Mouse (Mus musculus): ENCODE data around the gene Olfr199. TPM values are rescaled to one million over a fixed set of nuclear protein-coding genes. Genes with fewer than 3 reads are reported as not detected.

Olfr199 gene
- not detected in 2 replicates for polyA plus RNA-seq (2015; fragmentation: Nextera tagmentation; extraction: Ambion mirVana)

GRCm38 (mm10) chr16:59219667-59220066 is at the start of gene Olfr199:
Gene Olfr199 (minus strand): TSS chr16:59219767.

GRCm38 (mm10) chr16:59203433-59203832 is 16.1 kb downstream of the Olfr199 start, which contains the start of gene Olfr198:
Gene Olfr198 (minus strand): TSS chr16:59203533.

GRCm38 (mm10) chr16:59170354-59170753 is 49.2 kb downstream of the Olfr199 start, which contains the start of gene Olfr196:
Gene Olfr196 (minus strand): TSS chr16:59170454.

Other genes with a start within 250 kb of the Olfr199 start
- not detected in 2 replicates for gene Olfr183, start 224.4 kb downstream of the Olfr199 start, polyA plus RNA-seq (2015; fragmentation: Nextera tagmentation; extraction: Ambion mirVana)
- gene Olfr186, start 189.5 kb downstream of the Olfr199 start, polyA plus RNA-seq (2015; fragmentation: Nextera tagmentation; extraction: Ambion mirVana) = not detected in 2 replicates
- gene Olfr187, start 180.0 kb downstream of the Olfr199 start, polyA plus RNA-seq (2015; fragmentation: Nextera tagmentation; extraction: Ambion mirVana) = not detected in 2 replicates
- gene Olfr190, start 141.8 kb downstream of the Olfr199 start, polyA plus RNA-seq (2015; fragmentation: Nextera tagmentation; extraction: Ambion mirVana) = not detected in 2 replicates
- not detected in 2 replicates for gene Olfr191, start 129.9 kb downstream of the Olfr199 start, polyA plus RNA-seq (2015; fragmentation: Nextera tagmentation; extraction: Ambion mirVana)
- not detected in 2 replicates for gene Olfr193, start 107.9 kb downstream of the Olfr199 start, polyA plus RNA-seq (2015; fragmentation: Nextera tagmentation; extraction: Ambion mirVana)
- not detected in 2 replicates for gene Olfr194, start 98.7 kb downstream of the Olfr199 start, polyA plus RNA-seq (2015; fragmentation: Nextera tagmentation; extraction: Ambion mirVana)
- not detected in 2 replicates for gene Olfr195, start 72.7 kb downstream of the Olfr199 start, polyA plus RNA-seq (2015; fragmentation: Nextera tagmentation; extraction: Ambion mirVana)
- not detected in 2 replicates for gene Olfr196, start 49.3 kb downstream of the Olfr199 start, polyA plus RNA-seq (2015; fragmentation: Nextera tagmentation; extraction: Ambion mirVana)
- not detected in 2 replicates for gene Olfr198, start 16.2 kb downstream of the Olfr199 start, polyA plus RNA-seq (2015; fragmentation: Nextera tagmentation; extraction: Ambion mirVana)
- not detected in 2 replicates for gene Olfr201, start 52.9 kb upstream of the Olfr199 start, polyA plus RNA-seq (2015; fragmentation: Nextera tagmentation; extraction: Ambion mirVana)
- gene Olfr202, start 67.0 kb upstream of the Olfr199 start, polyA plus RNA-seq (2015; fragmentation: Nextera tagmentation; extraction: Ambion mirVana) = not detected in 2 replicates
- gene Olfr203, start 79.1 kb upstream of the Olfr199 start, polyA plus RNA-seq (2015; fragmentation: Nextera tagmentation; extraction: Ambion mirVana) = not detected in 2 replicates
- gene Olfr204, start 98.5 kb upstream of the Olfr199 start, polyA plus RNA-seq (2015; fragmentation: Nextera tagmentation; extraction: Ambion mirVana) = not detected in 2 replicates
- not detected in 2 replicates for gene Olfr205, start 111.4 kb upstream of the Olfr199 start, polyA plus RNA-seq (2015; fragmentation: Nextera tagmentation; extraction: Ambion mirVana)
- not detected in 2 replicates for gene Olfr206, start 129.5 kb upstream of the Olfr199 start, polyA plus RNA-seq (2015; fragmentation: Nextera tagmentation; extraction: Ambion mirVana)
- not detected in 2 replicates for gene Olfr209, start 144.2 kb upstream of the Olfr199 start, polyA plus RNA-seq (2015; fragmentation: Nextera tagmentation; extraction: Ambion mirVana)
- gene Gabrr3, start 187.6 kb upstream of the Olfr199 start, polyA plus RNA-seq (2015; fragmentation: Nextera tagmentation; extraction: Ambion mirVana) = not detected in 2 replicates